In genomic region chr19:45030111-45030510, GRCm38 (mm10) we compare ENCODE assay signal across 9 mouse cellular contexts. TPM values are rescaled to one million over a fixed set of nuclear protein-coding genes. Genes with fewer than 3 reads are reported as not detected.
A peak's percentile ranks its signal among the peaks of the same experiment; 100 is the strongest.
DNase-seq lines count a peak whose midpoint lies in the region; ATAC-seq and TF ChIP-seq lines count a peak whose summit lies in the region.
"Had no signal": no experiment of that assay in that cellular context is flagged by ENCODE, and none has a peak within 500 bp of the region (broad histone marks: within the 10 kb centered on the region; RNA-seq: fewer than 3 reads in every experiment).

No protein-coding gene starts in this region.

- no peak overlapping the region for H3K4me3 ChIP-seq in embryonic facial prominence, embryonic 11.5 days (ENCODE audit: low read depth, low read length)
- no peak overlapping the region for H3K4me3 ChIP-seq in intestine, embryonic 16.5 days (ENCODE audit: low read length)
- H3K4me3 ChIP-seq in lung, adult 2 months (replicated peaks; ENCODE audit: extremely low read depth, low read depth, low read length) = no peak overlapping the region
- H3K4me3 ChIP-seq: stomach, embryonic 15.5 days had no signal

- no peak for ATAC-seq in cerebellum, adult (ENCODE audit: insufficient number of reproducible peaks, low FRiP score, low TSS enrichment)
- ATAC-seq in embryonic facial prominence, embryonic 11.5 days (replicated peaks; ENCODE audit: insufficient number of reproducible peaks, low FRiP score, low TSS enrichment, low read depth) = no peak
- ATAC-seq in intestine, embryonic 16.5 days = peak; percentile 26; the same call in 1 of the 2 replicates

- H3K9me3 ChIP-seq in embryonic facial prominence, embryonic 11.5 days (replicated peaks; ENCODE audit: control insufficient read depth, low read length) = no peaks in the 10 kb centered on the region
- H3K9me3 ChIP-seq in intestine, embryonic 16.5 days (ENCODE audit: control insufficient read depth, low read length) = no peaks in the 10 kb centered on the region
- H3K9me3 ChIP-seq: stomach, embryonic 15.5 days had no signal

- H3K27ac ChIP-seq in embryonic facial prominence, embryonic 11.5 days (replicated peaks; ENCODE audit: low read depth, low read length) = no peak overlapping the region
- no peak overlapping the region for H3K27ac ChIP-seq in intestine, embryonic 16.5 days (ENCODE audit: low read length)
- H3K27ac ChIP-seq: stomach, embryonic 15.5 days had no signal

- H3K9ac ChIP-seq in embryonic facial prominence, embryonic 11.5 days (replicated peaks; ENCODE audit: low read length) = no peak overlapping the region
- no peak overlapping the region for H3K9ac ChIP-seq in intestine, embryonic 16.5 days (ENCODE audit: low read depth, low read length)
- H3K9ac ChIP-seq: stomach, embryonic 15.5 days had no signal

- TF ChIP-seq POLR2A in lung, adult 2 months (IDR thresholded peaks at IDR 0.05; ENCODE audit: borderline replicate concordance, extremely low read depth, low read depth, low read length) = no peak

- peak; percentile 76 for DNase-seq in cerebellum, adult 11 months
- DNase-seq in urinary bladder, postnatal 36 days (ENCODE audit: low spot score in 2 of 2) = peak; percentile 43 to 64
- DNase-seq in urinary bladder, adult 2 months (ENCODE audit: low spot score) = no peak
- peak; percentile 72 for DNase-seq in embryonic facial prominence, embryonic 11.5 days (ENCODE audit: low spot score)
- DNase-seq in lung, adult 2 months = peak; percentile 67
- DNase-seq in retina, embryonic 14.5 days (ENCODE audit: low spot score) = peak; percentile 84

- H3K36me3 ChIP-seq in embryonic facial prominence, embryonic 11.5 days (replicated peaks; ENCODE audit: control insufficient read depth, insufficient read depth, low read depth, low read length) = peaks cover 17% of the 10 kb centered on the region
- peaks cover 15% of the 10 kb centered on the region for H3K36me3 ChIP-seq in intestine, embryonic 16.5 days (ENCODE audit: control insufficient read depth, insufficient read depth, low read length)

- peak; percentile 77 for TF ChIP-seq CTCF in lung, adult 2 months (IDR thresholded peaks at IDR 0.05; ENCODE audit: insufficient read depth, low read length)

- no peak overlapping the region for H3K4me2 ChIP-seq in embryonic facial prominence, embryonic 11.5 days (ENCODE audit: low read depth, low read length)
- H3K4me2 ChIP-seq in intestine, embryonic 16.5 days (ENCODE audit: low read depth, low read length) = no peak overlapping the region

- no peaks in the 10 kb centered on the region for H3K27me3 ChIP-seq in embryonic facial prominence, embryonic 11.5 days (ENCODE audit: control insufficient read depth, insufficient read depth, low read length)
- no peaks in the 10 kb centered on the region for H3K27me3 ChIP-seq in intestine, embryonic 16.5 days (replicated peaks; ENCODE audit: control insufficient read depth, insufficient read depth, low read length)
- H3K27me3 ChIP-seq: stomach, embryonic 15.5 days had no signal

- H3K4me1 ChIP-seq in embryonic facial prominence, embryonic 11.5 days (ENCODE audit: control insufficient read depth, insufficient read depth, low read length) = no peaks in the 10 kb centered on the region; the same call in 1 of the 2 replicates
- H3K4me1 ChIP-seq in intestine, embryonic 16.5 days (ENCODE audit: control insufficient read depth, insufficient read depth, low read length) = peaks cover 30% of the 10 kb centered on the region
- H3K4me1 ChIP-seq in lung, adult 2 months (ENCODE audit: control insufficient read depth, insufficient read depth, low read length) = peaks cover 10% of the 10 kb centered on the region

- WGBS in embryonic facial prominence, embryonic 11.5 days = 33% methylated on average over 8 of the region's 8 CpGs
- 39% methylated on average over 8 of the region's 8 CpGs for WGBS in intestine, embryonic 16.5 days
- WGBS in lung, adult 2 months = 28% methylated on average over 8 of the region's 8 CpGs

RNA-seq across cellular contexts. Expression of gene Pdzd7, which starts 15.4 kb away (rescaled TPM):
- polyA plus RNA-seq in urinary bladder, adult 2 months (2012; rRNA removed) = 0.99 and 1.1 TPM in 2 replicates
- polyA plus RNA-seq in embryonic facial prominence, embryonic 11.5 days (2014; fragmentation: Nextera tagmentation; extraction: Ambion mirVana) = 0.21 and 0.41 TPM in 2 replicates
- polyA plus RNA-seq in intestine, embryonic 16.5 days (2015; fragmentation: Nextera tagmentation; extraction: Ambion mirVana) = 0.43 and 0.49 TPM in 2 replicates
- polyA plus RNA-seq in lung, adult 2 months (2012; rRNA removed) = 0.64 and 1.2 TPM in 2 replicates

RNA-seq across cellular contexts. Expression of gene Lzts2, which starts 15.9 kb away (rescaled TPM):
- 54.3 and 71.9 TPM in 2 replicates for polyA plus RNA-seq in urinary bladder, adult 2 months (2012; rRNA removed)
- polyA plus RNA-seq in embryonic facial prominence, embryonic 11.5 days (2014; fragmentation: Nextera tagmentation; extraction: Ambion mirVana) = 53.2 and 57.8 TPM in 2 replicates
- 33.6 and 34.7 TPM in 2 replicates for polyA plus RNA-seq in intestine, embryonic 16.5 days (2015; fragmentation: Nextera tagmentation; extraction: Ambion mirVana)
- 143 TPM in 2 replicates for polyA plus RNA-seq in lung, adult 2 months (2012; rRNA removed)

RNA-seq across cellular contexts. Expression of gene Sfxn3, which starts 17.2 kb away (rescaled TPM):
- 46.3 and 51.2 TPM in 2 replicates for polyA plus RNA-seq in urinary bladder, adult 2 months (2012; rRNA removed)
- 14.7 and 15.4 TPM in 2 replicates for polyA plus RNA-seq in embryonic facial prominence, embryonic 11.5 days (2014; fragmentation: Nextera tagmentation; extraction: Ambion mirVana)
- polyA plus RNA-seq in intestine, embryonic 16.5 days (2015; fragmentation: Nextera tagmentation; extraction: Ambion mirVana) = 16.5 and 18.2 TPM in 2 replicates
- 61.8 and 84.2 TPM in 2 replicates for polyA plus RNA-seq in lung, adult 2 months (2012; rRNA removed)

RNA-seq across cellular contexts. Expression of gene Mrpl43, which starts 23.9 kb away (rescaled TPM):
- polyA plus RNA-seq in urinary bladder, adult 2 months (2012; rRNA removed) = 54.6 and 64.0 TPM in 2 replicates
- polyA plus RNA-seq in embryonic facial prominence, embryonic 11.5 days (2014; fragmentation: Nextera tagmentation; extraction: Ambion mirVana) = 62.9 and 66.8 TPM in 2 replicates
- polyA plus RNA-seq in intestine, embryonic 16.5 days (2015; fragmentation: Nextera tagmentation; extraction: Ambion mirVana) = 74.7 and 76.4 TPM in 2 replicates
- 50.1 and 78.0 TPM in 2 replicates for polyA plus RNA-seq in lung, adult 2 months (2012; rRNA removed)

RNA-seq across cellular contexts. Expression of gene Twnk, which starts 24.6 kb away (rescaled TPM):
- polyA plus RNA-seq in urinary bladder, adult 2 months (2012; rRNA removed) = 11.1 and 13.9 TPM in 2 replicates
- polyA plus RNA-seq in embryonic facial prominence, embryonic 11.5 days (2014; fragmentation: Nextera tagmentation; extraction: Ambion mirVana) = 18.0 and 19.7 TPM in 2 replicates
- 19.8 and 21.0 TPM in 2 replicates for polyA plus RNA-seq in intestine, embryonic 16.5 days (2015; fragmentation: Nextera tagmentation; extraction: Ambion mirVana)
- polyA plus RNA-seq in lung, adult 2 months (2012; rRNA removed) = 4.2 and 7.2 TPM in 2 replicates
